Mouse (Mus musculus) embryonic fibroblast, embryonic 13.5 days (primary cell): ENCODE results near the gene Adam12. TPM values are rescaled to one million over a fixed set of nuclear protein-coding genes. Genes with fewer than 3 reads are reported as not detected.

Experiments
- H3K27ac ChIP-seq: 2 replicates; pipeline ENCODE4 v1.5.1; 2012; ENCODE audit warnings: low read length, control low read depth, inconsistent platforms; ENCODE audit not compliant: insufficient read depth
- H3K4me1 ChIP-seq: 2 replicates; pipeline ENCODE4 v1.6.1; 2011; ENCODE audit warnings: low read length; ENCODE audit not compliant: control insufficient read depth, insufficient read depth
- H3K4me3 ChIP-seq: 2 replicates; pipeline ENCODE4 v1.5.1; 2011; ENCODE audit warnings: mild to moderate bottlenecking, control low read depth, low read length; ENCODE audit not compliant: insufficient read depth
- CTCF ChIP-seq: IDR thresholded peaks from 2 replicates; pipeline ENCODE4 v1.5.1; 2011; ENCODE audit warnings: mild to moderate bottlenecking, control low read depth, low read length, moderate library complexity, borderline replicate concordance; ENCODE audit not compliant: insufficient read depth
- POLR2A ChIP-seq: IDR thresholded peaks from 2 replicates; pipeline ENCODE4 v1.6.1; 2011; ENCODE audit warnings: low read depth, mild to moderate bottlenecking, control low read depth, low read length, moderate library complexity
- polyA plus RNA-seq: library from polyadenylated mRNA; stranded (reverse); fragments of >200 nt; gene quantifications from 2 replicates; pipeline ENCODE4 v1.2.4, GENCODE M21; 2011; ENCODE audit warnings: low read depth; ENCODE audit not compliant: missing spikeins, insufficient read length

Adam12 gene
- polyA plus RNA-seq, 1 experiment, result 104 TPM

DNA sequence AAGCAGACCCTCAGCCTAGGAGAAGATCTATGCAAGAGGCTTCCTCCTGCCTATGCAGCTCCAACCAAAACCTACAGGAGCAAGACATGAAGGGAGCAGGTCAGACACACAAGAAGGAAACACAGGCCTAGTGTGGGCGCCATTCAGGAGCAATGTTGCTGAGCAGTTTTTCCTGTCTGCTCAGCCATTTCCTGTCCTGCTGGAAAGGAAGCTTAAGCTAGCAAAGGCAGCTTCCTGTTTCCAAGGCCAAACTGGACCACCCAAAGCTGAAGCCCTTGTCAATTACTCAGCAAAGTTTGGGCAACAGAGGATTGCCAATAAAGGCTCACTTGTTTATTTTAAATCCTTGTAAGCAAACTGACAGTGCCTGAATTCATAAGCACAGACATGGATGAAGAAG is 10.8 kb upstream of the Adam12 start:
- Histone ChIP-seq H3K4me3 (no peak overlapping the region), H3K4me1 (no peaks in the 10 kb centered on the region), H3K27ac (no peak overlapping the region)
- TF ChIP-seq CTCF, result no peak

DNA sequence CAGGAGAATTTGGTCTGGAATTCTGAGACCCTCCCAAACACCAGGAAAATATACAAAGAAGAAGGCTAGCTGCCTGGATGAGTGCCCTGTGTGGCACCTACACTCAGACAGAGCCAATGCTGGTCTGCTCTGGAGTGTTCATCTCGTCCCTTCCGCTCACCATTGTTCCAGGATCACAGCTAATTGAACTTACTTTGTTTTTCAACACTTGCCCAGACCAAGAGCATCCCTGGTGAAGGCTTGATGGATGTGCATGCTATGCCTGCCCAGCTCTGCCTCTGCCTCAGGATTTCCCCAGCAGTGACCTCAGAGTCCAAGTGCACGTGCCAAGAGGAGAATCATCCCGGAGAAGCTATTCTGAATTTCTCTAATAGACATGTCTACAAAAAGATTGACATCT is 9.3 kb upstream of the Adam12 start:
- TF ChIP-seq CTCF (no peak), POLR2A (no peak)
- Histone ChIP-seq H3K4me1 (peaks cover 3% of the 10 kb centered on the region; the same call in 1 of the 2 replicates), H3K27ac (no peak overlapping the region), H3K4me3 (no peak overlapping the region)

DNA sequence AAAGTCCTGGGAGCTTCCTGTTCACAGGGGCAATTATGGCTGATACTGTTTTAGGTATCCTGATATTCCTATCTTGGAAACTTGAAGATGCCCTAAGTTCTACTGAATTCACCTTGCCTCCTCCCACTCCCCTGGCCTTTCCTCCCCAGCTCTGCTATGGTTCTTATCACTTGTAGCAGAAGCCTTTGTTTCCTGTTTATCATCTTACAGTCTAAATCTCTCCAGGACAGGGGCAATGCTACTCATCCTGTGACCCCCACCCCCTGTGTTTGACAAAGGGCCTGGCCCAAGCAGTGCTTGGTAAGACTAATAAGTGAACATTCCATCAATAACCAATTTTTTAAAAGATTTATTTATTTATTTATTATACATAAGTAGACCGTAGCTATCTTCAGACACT is 8.6 kb upstream of the Adam12 start:
- Histone ChIP-seq H3K4me3 (no peak overlapping the region), H3K4me1 (peaks cover 3% of the 10 kb centered on the region; the same call in 1 of the 2 replicates), H3K27ac (no peak overlapping the region)
- TF ChIP-seq CTCF, result no peak
- TF ChIP-seq POLR2A, result no peak

DNA sequence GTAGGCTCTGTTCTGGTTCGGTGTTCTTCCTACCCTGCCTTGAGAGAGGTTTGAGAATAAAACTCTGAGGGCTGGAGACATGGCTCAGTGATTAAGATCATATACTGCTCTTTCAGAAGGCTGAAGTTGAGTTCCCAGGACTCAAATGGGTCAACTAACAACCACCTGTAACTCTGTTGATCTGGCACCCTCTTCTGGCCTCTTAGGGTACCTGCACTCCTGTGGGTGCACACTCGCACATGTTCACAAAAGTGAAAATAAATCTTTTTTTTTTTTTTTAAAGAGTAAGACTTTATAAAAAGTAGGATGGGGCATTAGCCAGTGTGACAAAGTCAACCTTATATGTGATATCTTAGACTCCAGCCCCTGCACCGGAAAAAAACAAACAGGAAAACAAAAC is 6.9 kb upstream of the Adam12 start:
- Histone ChIP-seq H3K4me1 (peaks cover 3% of the 10 kb centered on the region; the same call in 1 of the 2 replicates), H3K27ac (no peak overlapping the region), H3K4me3 (no peak overlapping the region)
- TF ChIP-seq CTCF (no peak), POLR2A (no peak)

DNA sequence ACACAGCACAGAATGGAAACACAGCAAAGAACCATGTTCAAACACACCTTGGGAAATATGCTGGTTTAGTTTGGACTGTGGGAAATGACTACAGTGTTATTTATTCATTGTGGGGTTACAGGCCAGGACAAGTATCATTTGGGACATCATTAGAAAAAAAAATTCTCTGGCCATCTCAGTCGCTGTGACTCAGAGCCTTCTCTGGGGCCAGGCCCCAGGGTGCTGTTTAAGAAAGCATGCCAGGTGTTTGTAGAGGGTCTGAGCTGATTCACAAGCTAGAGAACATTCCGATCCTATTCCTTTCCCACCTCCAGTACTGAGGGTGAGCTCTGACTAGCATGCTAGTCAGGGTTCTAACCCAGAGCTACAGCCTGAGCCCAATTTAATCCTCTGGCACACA is 5.4 kb upstream of the Adam12 start:
- no peak for TF ChIP-seq CTCF
- TF ChIP-seq POLR2A, result no peak
- Histone ChIP-seq H3K4me3 (no peak overlapping the region), H3K4me1 (peaks cover 3% of the 10 kb centered on the region; the same call in 1 of the 2 replicates), H3K27ac (peak overlapping the region; percentile 92)

DNA sequence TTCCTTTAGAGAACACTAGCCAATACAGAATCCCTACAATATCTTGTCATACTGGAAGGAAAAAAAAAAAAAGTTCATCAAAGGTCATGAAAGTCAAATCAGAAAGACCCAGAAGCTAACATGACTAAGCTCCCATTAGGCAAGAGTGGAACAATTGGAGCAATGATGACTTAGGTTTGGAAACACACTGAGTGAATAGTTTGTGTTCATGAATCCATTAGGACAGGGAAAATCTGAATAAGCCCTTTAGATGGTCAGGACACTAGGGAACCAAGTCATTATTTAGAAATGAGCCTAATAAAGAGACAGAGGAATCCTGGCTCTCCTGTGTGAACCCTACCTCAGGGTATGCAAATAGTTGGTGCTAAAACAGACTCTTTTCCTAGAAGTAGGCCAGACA is 4.8 kb upstream of the Adam12 start:
- Histone ChIP-seq H3K27ac (peak overlapping the region; percentile 92), H3K4me1 (peaks cover 5% of the 10 kb centered on the region; the same call in 1 of the 2 replicates), H3K4me3 (no peak overlapping the region)
- TF ChIP-seq POLR2A, result no peak
- TF ChIP-seq CTCF, result no peak

DNA sequence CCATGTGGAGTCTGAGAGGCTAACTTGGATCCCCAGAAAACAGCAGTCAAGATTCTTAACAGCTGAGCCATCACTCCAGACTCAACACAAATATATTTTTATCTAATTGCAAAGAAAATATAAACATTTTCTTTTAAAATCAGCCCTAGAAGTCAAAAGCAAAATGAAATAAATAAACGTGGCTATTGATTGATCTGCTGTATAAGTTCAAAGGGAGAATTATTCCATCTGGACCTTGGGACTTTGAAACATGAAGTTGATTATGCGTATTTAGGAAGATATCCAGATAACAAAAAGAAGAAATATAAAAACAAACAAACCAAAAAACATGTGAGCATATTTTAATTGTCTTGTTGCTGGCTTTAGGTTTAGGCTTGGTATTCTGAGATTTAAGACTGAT is 3.6 kb upstream of the Adam12 start:
- H3K4me3 ChIP-seq, result no peak overlapping the region
- peaks cover 10% of the 10 kb centered on the region; the same call in 1 of the 2 replicates for H3K4me1 ChIP-seq
- no peak overlapping the region for H3K27ac ChIP-seq
- no peak for TF ChIP-seq POLR2A

DNA sequence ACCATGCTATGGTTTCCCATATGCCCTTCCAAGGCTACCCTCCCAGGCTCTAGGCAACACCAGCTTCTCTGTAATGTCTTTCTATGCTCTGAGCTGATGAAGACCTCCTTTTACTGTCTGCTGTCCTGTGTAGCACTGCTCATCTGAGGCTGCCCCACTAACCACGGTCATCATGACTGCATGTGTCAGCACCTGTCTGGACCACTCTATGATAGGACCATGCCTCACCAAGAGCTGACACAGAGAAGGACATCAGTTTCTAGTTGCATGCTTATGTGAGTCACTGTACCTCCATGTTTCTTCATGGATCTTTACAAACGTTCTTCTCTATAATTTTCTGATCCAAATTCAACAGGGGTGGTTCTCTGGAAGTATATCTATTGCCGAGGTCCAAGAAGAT is 1.2 kb downstream of the Adam12 start:
- peak overlapping the region; percentile 56 for H3K27ac ChIP-seq
- H3K4me1 ChIP-seq, result peaks cover 18% of the 10 kb centered on the region
- no peak for TF ChIP-seq POLR2A
- TF ChIP-seq CTCF, result no peak
- H3K4me3 ChIP-seq, result no peak overlapping the region

DNA sequence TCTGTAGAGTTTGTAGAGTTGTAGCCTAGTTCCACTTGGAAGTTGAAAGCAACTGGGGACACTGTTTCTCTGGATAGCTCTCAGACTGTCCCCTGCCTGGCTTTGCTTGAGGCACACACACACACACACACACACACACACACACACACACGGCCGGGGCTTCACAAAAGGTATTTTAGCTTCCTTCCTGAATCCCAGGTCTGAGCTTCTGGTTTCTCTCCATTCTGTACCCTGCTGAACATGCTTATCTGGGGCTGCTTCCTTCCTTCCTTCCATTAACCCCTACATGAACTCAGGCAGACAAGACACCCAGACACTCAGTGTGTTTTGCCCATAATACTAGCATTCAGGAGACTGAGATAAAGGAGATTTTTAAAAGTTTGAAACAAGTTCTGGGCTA is 2.0 kb downstream of the Adam12 start:
- H3K4me3 ChIP-seq, result no peak overlapping the region
- no peak for TF ChIP-seq POLR2A
- TF ChIP-seq CTCF, result no peak
- peak overlapping the region; percentile 56 for H3K27ac ChIP-seq
- peaks cover 19% of the 10 kb centered on the region for H3K4me1 ChIP-seq

DNA sequence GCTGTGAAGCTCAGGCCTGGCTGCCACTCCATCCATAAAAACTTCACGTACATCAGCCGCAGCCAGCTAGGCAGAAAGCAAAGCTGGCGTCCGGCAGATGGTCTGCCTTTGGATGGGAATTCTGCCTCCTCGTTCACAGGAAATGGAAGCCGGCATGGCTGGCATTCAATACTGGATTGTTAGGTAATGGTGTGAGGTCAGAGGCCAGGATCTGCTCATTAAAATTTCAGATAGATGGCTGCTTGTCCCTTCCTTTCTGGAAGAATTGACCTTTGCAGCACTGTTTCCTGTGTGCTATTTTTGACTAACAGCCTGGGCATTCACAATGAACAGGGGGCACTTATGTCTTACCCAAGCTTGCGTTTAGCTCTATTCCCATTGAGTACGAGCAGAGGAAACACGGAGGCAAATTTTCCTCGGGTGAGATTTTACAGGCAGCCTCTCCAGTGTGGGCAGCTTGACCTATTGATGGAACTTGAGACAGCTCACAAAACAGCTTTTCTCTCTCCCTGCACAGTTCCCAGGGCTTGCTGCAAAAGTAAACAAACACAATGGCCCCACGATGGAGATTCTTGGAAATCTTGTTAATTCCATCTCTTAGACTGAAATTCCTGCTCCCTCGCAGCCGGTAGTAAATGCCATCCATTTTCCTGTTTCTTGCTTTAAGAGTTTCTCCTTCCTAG is 4.0 kb downstream of the Adam12 start:
- Histone ChIP-seq H3K27ac (no peak overlapping the region), H3K4me3 (no peak overlapping the region), H3K4me1 (peaks cover 19% of the 10 kb centered on the region)
- TF ChIP-seq CTCF, result no peak
- no peak for TF ChIP-seq POLR2A
